Mouse (Mus musculus): ENCODE measurements around the gene Sema6d. TPM values are rescaled to one million over a fixed set of nuclear protein-coding genes. Genes with fewer than 3 reads are reported as not detected.

Gene Sema6d
- 0.12 TPM in 1 of 2 replicates, not detected in the other for total RNA-seq (2017)

DNA sequence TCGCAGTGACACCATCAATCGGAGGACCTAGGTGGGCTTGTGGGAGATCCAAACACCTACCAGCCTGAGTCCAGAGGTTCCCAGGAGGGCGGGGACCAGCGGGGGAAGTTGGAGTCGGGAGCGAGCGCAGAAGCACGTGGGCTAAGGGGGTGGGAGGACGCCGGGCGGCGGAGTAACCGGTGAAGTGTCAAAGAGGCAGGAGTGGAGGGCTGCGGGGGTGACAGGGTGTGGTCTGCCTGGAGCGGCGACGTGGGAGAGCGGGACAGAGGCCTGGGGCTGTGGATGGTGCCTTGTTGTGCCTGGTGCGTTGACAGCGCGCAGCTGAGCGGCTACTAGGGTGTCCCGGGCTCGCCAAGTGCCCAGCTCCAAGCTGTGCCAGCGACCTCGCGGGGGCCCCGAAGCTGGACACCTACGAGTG lies at the start of gene Sema6d:
Sema6d (plus strand) TSS at position 157 of the 418 bp plus-strand sequence.
- no peak for ATAC-seq (ENCODE audit: extremely low read depth, insufficient number of reproducible peaks, low FRiP score, poor library complexity, severe bottlenecking)

DNA sequence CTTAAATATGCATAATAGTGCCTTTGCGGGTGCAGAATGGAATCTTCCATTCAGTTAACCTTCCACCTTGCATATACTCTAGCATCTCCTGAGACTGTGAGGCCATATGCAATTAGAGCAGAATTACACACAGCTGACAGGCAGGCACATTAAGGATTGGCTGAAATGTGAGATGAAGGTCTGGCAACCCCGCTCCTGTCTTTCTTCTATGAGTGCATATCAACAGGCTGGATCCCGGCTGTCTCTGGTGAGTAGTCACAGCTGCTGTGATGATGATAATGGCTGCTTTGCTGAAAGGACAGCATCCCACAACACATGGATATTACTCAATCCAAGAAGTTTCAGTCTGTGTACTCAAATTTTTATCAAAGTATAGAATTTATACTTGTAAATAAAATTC lies 29.9 kb upstream of the Sema6d start:
- no peak for ATAC-seq (ENCODE audit: extremely low read depth, insufficient number of reproducible peaks, low FRiP score, poor library complexity, severe bottlenecking)

DNA sequence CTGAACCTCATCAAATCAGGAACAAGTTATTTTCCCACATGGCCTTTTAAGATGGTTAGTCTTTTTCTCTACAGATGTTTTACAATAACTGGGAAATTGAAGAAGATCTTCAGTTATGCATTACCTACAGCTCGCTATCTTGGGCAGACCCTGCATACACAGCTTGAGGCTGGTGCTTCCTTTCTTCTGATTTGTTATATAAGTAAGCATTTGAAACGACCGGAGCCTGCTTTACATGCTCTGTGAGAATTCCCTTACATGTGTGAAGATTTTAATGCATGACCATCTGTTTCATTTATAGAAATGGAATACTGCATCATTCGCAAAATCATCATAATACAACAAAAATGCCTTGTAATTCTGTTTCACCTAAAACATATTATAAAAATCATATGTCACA lies 21.4 kb upstream of the Sema6d start:
- ATAC-seq (ENCODE audit: extremely low read depth, insufficient number of reproducible peaks, low FRiP score, poor library complexity, severe bottlenecking), result no peak

DNA sequence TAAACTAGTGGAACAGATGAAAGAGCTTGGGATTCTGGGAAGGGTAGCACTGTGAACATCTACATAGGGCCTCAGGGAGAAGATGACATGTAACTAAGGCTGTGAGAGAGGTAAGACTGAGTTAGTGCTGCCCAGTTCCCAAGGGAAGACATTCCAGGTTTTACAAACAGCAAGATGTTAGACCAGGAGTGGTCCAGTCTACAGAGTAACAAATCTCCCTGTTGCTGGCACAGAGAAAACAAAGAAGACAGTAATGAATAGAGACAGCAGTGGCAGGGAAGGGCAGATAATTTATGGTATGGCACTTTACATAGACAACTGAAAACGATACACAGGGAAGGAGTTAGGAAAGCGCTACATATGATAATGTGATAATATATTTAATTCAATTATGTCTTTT lies 19.1 kb upstream of the Sema6d start:
- ATAC-seq (ENCODE audit: extremely low read depth, insufficient number of reproducible peaks, low FRiP score, poor library complexity, severe bottlenecking), result no peak

DNA sequence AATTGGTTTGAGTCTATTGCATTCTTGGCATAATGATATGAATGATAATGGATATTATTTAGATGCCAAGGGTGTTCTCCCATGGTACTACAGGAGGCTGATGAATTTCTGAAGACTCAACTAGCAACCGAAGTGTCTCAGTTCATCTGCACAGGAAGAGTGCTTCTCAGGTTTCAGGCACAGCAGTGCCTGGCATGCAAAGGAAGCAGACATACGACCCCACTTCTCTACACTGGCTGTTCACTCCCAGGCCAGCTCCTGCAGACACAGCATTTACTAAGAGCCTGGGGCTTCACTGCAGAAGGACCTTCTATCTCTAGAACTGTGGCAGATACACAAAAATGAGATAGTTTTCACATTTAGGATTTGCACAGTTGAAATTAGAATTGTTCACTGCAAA lies 18.4 kb upstream of the Sema6d start:
- ATAC-seq (ENCODE audit: extremely low read depth, insufficient number of reproducible peaks, low FRiP score, poor library complexity, severe bottlenecking), result no peak

DNA sequence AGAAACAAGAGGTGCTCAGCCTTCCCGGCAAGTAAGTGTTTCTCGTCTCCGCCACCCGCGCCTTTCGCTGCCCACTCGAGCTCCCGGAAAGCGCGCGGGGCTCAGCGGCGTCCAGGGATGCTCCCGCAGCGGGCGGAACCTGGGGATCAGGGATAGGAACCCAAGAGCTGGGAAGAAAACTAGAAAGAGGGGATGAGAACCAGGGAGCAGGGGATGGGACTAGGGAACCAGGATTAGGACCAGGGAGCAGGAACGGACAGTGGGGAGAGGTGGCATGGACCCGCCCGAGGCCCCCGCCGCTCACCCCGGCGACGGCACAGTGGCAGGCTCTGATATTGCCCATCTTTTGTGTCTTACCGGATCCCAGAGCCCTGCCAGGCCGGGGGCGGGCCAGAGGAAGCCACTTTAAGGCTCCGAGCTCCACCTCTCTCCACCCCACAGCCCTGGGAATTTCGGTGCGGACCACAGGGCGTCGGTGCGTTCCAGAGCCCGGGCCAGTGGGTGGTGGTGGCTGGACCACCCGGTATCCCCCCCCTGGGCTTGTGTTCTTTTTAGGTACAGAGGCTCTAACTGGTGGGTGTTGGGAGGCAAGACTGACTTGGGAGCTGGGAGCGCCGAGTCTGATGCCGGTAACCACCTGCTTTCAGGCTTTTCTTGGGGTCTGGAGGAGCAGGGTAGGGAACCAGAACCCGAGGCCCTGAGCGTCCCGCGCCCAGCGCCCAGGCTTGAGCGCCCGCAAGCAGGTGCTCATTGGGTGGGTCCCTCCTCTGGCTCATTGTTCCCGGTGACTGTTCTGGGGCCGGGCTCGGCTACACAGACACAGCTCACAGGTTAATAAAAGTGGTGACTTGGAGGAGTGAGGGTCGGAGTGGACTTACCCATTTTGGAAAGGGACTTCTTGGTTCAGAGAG lies 717 bp downstream of the Sema6d start:
- no peak for ATAC-seq (ENCODE audit: extremely low read depth, insufficient number of reproducible peaks, low FRiP score, poor library complexity, severe bottlenecking)

DNA sequence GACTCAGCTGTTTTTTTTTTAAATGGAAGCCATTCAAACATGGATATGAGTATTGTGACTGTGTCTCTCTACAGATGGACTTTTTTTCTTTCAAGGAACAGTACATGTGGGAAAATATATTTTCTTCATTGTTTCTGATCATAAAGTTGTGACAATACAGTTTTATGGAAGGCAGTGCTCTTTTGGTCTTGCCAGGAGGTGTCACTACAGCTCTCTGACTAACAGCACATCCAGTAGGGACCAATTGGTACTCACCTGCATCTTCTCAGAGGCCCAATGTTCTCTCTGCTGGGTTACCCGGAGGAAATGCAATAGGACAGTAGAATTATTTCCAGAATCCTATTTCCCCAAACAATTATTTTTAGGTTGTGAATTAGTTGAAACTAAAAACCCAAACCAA lies 9.9 kb downstream of the Sema6d start:
- ATAC-seq (ENCODE audit: extremely low read depth, insufficient number of reproducible peaks, low FRiP score, poor library complexity, severe bottlenecking), result no peak

DNA sequence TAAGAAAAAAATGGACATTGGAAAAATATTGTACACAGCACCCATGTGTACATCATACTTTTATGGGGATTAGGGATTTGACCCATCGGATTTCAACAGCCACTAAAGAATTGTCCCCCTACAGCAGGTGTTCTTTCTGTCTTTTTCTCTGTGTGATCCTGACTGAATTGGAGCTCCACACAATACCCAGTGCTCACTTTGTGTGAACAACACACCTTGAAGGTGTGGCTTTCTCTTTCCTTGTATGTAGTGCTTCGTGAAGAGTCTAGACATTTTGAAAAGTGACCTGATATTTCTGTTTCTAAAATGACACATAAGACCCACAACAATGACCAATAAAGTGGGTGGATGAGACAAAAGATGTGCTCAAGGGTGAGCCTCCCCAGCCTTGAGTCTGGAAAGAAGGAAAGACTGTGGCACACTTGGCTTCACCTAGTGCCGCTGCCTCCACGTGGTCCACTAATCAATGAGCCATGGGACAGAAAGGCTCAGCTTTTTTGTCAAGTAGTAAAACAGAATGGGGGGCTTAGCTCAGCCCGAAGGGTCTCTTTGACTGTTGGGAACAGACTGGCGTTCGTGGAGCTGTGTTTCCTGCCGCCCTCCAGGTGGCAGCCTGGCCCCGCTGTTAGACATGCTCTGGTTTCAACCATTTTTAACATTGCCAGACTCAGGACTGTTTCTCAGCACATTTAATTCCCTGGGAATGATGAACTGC lies 10.9 kb downstream of the Sema6d start:
- no peak for ATAC-seq (ENCODE audit: extremely low read depth, insufficient number of reproducible peaks, low FRiP score, poor library complexity, severe bottlenecking)

DNA sequence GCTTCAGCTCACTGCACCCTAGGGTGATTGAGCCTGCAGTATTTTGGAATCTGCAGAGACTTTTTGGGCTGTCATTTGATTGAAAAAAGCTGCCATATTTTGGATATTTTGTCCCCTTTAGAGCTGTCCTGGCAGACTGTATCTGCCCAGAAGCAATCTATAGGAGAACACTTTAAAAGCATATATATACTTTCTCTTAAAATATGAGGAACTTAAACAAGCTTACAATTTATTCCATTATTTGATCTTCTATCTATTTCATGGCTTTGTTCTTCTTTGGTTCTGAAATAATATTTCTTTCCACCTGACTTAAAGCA lies 11.4 kb downstream of the Sema6d start:
- ATAC-seq (ENCODE audit: extremely low read depth, insufficient number of reproducible peaks, low FRiP score, poor library complexity, severe bottlenecking), result no peak

DNA sequence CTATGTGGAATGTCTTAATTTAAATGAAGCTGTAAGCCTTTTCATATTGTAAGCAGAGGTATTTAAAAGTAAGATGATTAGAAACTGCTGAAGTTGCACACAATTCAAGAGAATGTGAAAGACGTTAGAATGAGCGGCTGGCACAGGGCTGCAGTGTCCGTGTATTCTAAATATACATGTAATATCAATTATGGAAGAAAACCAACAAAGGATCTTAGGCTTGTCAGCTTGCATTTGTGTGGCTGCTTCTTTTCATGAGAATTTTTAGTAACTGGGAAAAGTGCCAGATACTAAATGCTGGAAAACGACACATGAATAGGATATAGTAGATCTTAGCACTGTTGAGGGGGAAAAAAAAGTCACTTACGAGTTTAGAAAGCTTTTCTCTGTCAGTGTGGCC lies 11.8 kb downstream of the Sema6d start:
- ATAC-seq (ENCODE audit: extremely low read depth, insufficient number of reproducible peaks, low FRiP score, poor library complexity, severe bottlenecking), result no peak

DNA sequence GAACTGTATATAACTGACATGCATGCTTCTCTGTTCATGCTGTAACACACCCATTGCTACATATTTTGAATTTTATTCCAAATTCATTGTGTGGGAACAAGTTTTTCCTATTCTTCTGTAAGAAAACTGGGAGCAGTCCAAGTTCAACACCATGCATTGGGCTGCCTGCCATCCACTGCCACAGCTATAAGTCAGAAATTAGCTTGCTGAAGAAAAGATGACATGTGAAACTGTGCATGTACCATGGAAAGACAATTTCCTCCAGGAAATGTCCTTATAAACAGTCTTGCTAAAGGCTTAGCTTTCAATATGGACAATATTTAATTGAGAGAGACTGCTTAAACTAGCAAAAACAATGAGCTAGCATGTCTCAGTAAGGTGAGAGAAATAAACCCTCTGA lies 13.5 kb downstream of the Sema6d start:
- ATAC-seq (ENCODE audit: extremely low read depth, insufficient number of reproducible peaks, low FRiP score, poor library complexity, severe bottlenecking), result no peak

DNA sequence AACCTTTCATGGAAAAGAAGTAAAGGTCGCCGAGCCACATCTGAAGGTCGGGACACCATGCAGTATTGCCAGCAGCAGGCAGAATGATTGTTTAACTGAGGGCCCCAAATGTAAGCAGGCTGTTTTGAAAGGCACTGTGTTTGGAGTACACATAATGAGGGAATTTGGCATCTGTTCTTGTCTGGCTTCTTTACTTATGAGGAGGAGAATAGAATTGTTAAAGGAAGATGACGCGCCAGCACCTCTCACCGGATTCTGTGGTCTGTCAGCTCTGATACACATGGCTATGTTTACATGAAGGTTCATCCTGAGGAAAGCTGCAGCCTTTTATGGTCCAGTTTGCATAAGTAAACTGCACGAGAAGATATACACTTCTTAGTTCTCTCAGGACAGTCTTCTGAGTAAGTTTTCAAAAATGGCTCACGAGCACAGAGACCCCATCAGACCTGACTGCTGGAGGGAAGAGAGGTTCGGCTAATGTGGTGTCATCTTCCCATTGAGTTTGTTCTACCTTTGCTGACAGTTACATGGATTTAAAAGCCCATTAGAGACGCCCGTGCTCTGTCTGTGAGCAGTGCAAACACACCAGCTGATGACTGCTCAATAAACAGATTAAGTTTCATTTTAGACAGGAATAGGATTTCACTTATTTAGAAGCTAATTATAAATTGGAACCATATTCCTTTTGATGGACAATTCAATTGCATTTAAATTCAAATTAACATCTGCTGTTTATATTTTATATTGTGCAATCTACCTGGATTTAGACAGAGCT lies 28.9 kb downstream of the Sema6d start:
- no peak for ATAC-seq (ENCODE audit: extremely low read depth, insufficient number of reproducible peaks, low FRiP score, poor library complexity, severe bottlenecking)

DNA sequence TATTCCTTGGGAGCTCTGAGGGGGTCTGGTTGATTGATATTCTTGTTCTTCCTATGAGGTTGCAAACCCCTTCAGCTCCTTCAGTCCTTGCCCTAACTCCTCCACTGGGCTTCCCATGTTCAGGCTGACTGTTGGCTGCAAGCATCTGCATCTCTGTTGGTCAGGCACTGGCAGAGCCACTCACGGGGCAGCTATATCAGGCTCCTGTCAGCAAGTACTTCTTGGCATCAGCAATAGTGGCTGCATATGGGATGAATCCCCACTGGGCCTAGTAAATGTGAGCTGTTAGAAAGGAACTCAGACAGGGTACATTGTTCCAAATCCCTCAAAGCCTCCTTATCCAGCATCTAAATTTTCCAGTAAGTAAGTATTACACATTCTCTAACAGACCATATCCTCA lies 30.6 kb downstream of the Sema6d start:
- ATAC-seq (ENCODE audit: extremely low read depth, insufficient number of reproducible peaks, low FRiP score, poor library complexity, severe bottlenecking), result no peak

DNA sequence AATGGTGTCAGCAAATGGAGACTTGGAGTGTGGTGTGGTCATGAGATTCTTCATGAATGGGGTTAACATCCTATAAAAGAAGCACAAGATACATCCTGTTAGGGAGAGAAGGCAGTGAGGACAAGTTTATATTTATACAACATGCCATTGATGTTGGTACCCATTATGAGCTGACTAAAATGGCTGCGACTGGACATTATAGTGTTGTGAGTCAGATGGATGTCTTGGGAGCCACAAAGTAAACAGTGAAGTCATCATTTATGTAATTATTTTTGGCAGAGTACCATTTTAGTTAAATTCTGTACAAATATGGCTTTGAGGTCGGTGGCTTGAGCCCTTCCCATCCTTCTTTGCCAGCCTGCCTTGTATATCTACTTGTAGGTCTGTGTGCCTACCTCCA lies 31.8 kb downstream of the Sema6d start:
- ATAC-seq (ENCODE audit: extremely low read depth, insufficient number of reproducible peaks, low FRiP score, poor library complexity, severe bottlenecking), result no peak

DNA sequence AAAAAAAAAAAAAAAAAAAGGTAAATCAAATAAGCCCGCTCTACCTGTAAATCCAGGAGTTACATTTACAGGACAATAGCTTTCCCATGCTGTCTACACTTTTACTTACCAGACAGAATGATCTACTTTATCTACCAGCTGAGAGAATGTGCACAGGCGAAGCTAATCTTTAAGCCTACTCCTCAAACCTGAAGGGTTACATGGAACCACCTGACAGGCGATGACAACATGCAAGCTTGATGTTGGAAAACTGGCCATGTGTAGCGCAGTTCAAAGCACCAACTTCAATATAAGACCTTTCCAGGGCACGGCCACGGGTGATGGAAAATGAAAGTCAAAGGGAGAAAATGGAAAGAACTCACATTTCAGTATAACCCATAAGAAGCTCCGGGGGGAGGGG lies 35.7 kb downstream of the Sema6d start:
- ATAC-seq (ENCODE audit: extremely low read depth, insufficient number of reproducible peaks, low FRiP score, poor library complexity, severe bottlenecking), result no peak

DNA sequence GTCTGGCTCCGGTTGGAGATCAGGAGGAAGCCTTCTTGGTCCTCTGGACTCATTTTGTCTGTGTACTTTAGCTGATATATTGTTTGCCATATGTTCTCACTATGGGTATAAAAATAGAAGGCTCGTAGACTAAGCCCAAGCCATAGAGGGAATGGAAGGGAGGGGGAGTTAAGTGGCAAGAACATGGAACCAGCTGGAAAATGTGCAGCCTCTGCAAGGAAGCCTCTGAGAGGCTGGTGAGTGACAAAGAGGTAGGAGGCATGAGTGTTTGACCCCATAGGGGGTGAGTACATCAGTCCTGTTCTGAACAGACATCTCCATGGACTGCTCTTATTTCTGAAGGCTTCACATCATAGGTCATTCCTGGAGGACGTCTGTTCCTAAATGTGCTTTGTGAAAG lies 37.1 kb downstream of the Sema6d start:
- no peak for ATAC-seq (ENCODE audit: extremely low read depth, insufficient number of reproducible peaks, low FRiP score, poor library complexity, severe bottlenecking)

DNA sequence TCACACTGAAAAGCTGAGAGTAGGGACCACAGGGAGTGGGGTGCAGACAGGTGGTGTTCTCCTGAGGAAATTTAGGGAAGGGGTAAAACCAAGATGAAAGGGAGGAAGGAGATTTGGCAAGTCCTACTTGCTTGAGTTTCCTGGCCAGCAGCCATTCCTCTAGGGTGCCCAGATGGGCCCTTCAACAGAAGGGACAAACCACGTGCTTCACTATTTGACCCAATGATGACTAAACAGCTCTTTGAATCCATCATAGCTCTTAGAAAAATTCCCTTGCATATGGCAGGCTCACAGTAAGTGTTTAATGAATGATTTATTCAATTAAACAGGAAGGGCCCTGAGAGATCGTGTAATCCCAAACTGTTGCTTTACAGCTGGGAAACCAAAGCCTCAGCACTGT lies 41.1 kb downstream of the Sema6d start:
- no peak for ATAC-seq (ENCODE audit: extremely low read depth, insufficient number of reproducible peaks, low FRiP score, poor library complexity, severe bottlenecking)

DNA sequence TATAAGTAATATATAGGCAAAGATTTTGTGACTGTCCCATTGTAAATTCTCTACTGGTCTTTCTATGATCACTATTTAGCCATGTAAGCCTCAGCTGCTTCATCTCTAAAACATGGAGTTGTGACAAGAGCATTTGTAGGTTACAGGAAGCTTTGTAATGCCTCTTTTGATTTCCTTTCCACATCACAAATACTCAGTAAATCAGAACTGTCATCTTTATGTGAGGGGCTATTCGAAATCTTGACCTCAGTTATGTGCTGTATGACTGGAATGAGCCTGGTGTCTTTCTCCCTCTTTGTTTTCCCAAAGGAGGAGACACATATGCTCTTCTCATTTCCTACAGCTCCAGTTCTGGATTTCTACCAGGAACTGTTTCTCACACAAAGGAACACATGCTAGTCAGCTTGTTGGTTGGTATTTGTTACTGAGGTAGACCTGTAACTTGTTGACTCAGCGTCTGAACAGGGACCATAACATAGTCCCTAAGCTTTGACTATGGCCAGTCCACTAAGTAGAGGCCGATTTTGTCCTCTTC lies 51.8 kb downstream of the Sema6d start:
- ATAC-seq (ENCODE audit: extremely low read depth, insufficient number of reproducible peaks, low FRiP score, poor library complexity, severe bottlenecking), result no peak

DNA sequence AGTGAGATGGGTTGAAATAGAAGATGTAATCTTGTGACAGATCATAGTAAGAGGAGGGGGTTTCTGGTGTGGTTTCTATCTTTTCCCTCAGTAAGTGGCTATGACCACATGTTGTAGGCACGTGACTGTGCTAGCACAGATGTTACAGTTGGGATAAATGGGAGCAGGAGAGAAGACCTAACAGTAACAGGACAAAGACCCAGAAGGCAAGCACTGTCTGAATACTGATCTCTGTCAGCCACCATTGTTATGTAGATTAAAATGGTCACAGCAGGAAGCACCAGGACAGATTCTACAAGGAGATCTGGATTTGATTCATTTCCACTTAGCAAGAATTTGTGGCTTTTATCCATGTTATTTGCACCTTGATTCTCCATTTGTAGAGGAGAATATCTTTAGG lies 55.8 kb downstream of the Sema6d start:
- ATAC-seq (ENCODE audit: extremely low read depth, insufficient number of reproducible peaks, low FRiP score, poor library complexity, severe bottlenecking), result no peak

DNA sequence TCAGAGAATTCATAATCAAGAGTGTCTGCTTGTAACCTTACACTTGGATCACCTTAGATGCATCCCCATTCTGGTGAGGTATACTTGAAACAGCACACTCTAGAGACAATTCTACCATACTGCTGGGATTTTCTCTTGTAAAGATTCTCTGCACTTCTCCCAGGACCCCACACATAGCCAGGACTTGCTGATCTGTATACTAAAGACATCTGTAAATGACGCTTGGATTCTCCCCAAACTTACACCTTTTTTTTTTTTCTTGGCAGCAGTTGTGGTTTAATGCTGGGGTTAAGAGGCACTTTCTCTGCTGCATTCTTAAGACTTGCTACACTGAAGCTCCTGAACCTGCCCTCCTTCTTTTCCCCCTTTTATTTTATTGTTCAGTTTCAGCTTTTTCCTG lies 68.4 kb downstream of the Sema6d start:
- no peak for ATAC-seq (ENCODE audit: extremely low read depth, insufficient number of reproducible peaks, low FRiP score, poor library complexity, severe bottlenecking)
